Mouse (Mus musculus): ENCODE data around the gene Rhebl1. TPM values are rescaled to one million over a fixed set of nuclear protein-coding genes. Genes with fewer than 3 reads are reported as not detected.

Rhebl1 gene
- total and polyA plus RNA-seq, 3 experiments, result 11.1 to 25.1 (median 17.6) TPM

DNA sequence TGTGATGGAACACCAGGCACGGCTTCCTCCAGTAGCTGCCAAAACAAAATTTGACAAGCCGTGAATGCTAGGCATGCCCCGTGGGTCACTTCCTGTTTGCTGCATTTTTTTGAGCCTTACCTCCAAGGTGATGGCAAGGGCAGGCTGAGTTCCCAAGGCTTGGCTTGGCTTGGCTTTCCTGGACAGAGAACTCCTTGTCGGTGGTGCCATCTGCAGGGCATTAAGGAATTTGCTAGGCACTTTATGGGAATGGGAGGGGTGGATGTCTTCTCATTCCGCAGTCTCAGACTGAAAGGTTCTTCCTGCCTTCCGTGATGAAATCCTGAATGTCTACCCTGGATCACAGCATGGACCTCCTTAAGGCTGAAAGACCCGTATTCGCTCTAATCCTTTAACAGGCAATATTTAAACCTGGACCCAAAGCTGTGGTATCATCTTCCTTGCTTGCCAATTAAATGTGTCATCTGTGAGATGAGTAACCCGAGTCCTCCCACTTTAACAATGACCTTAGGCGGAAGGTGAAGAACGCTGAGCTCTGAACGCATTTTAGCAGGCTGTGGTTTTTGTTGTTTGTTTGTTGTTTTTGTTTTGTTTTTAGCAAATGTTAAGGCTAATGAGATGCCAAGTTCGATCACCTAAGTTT is 34.4 kb upstream of the Rhebl1 start:
- peaks cover 8% of the 10 kb centered on the region for H3K79me2 ChIP-seq (replicated peaks; ENCODE audit: control insufficient read depth, extremely low read depth, insufficient read depth, poor library complexity, severe bottlenecking)
- no peaks in the 10 kb centered on the region for H3K27me3 ChIP-seq (replicated peaks)
- peak overlapping the region; percentile 3; the same call in 1 of the 2 replicates for H3K4me2 ChIP-seq (ENCODE audit: insufficient read depth, low read depth, poor library complexity, severe bottlenecking)
- peak; percentile 71 for DNase-seq (ENCODE audit: extremely low read depth)
- no peak overlapping the region for H3K9ac ChIP-seq (ENCODE audit: insufficient read depth, low read depth)
- in situ Hi-C loops (cut with MboI; ENCODE audit: low pct_ligation_motif_present, low pct_unique_long_range_greater_than_20kb, low sequenced_read_pairs) (loop anchor here (10.0 to 25.0 kb wide), 3 partner anchors 1266 to 1434 kb away; no protein-coding TSS in a partner anchor), dilution Hi-C loops (cut with MboI; ENCODE audit: extremely low pct_ligation_motif_present, extremely low pct_unique_long_range_greater_than_20kb, low sequenced_read_pairs) (no loop called here)
- no peak overlapping the region for H3K27ac ChIP-seq (ENCODE audit: insufficient read depth, low read depth)
- H3K36me3 ChIP-seq (replicated peaks in 1 of 2; ENCODE audit: control insufficient read depth in 1 of 2, insufficient read depth in 1 of 2, low read length in 1 of 2), result peaks cover 15 to 26% of the 10 kb centered on the region in 2 experiments
- no peak for TF ChIP-seq USF1 (IDR thresholded peaks at IDR 0.05; ENCODE audit: low read depth, low read length)
- TF ChIP-seq NELFE (IDR thresholded peaks at IDR 0.05; ENCODE audit: low read depth, low read length), result 0 out of 2 replicates have a peak, but pooled peaks have one; percentile 37
- no peak for TF ChIP-seq POLR2AphosphoS2 (IDR thresholded peaks at IDR 0.05; ENCODE audit: low read depth, low read length)
- TF ChIP-seq ELF1 (IDR thresholded peaks at IDR 0.05; ENCODE audit: low read depth, low read length), result peak; percentile 81
- TF ChIP-seq HCFC1 (IDR thresholded peaks at IDR 0.05; ENCODE audit: low read depth, low read length), result no peak; the same call in 1 of the 2 replicates
- no peak for TF ChIP-seq PAX5 (IDR thresholded peaks at IDR 0.05; ENCODE audit: low read length)
- TF ChIP-seq POLR2A (IDR thresholded peaks at IDR 0.05; ENCODE audit: low read depth, low read length), result no peak
- TF ChIP-seq TBP (conservative IDR thresholded peaks at IDR 0.05; ENCODE audit: low read depth, low read length), result no peak
- no peak for TF ChIP-seq UBTF (IDR thresholded peaks at IDR 0.05; ENCODE audit: low read depth, low read length)
- no peak for TF ChIP-seq ZMIZ1 (IDR thresholded peaks at IDR 0.05; ENCODE audit: low read depth, low read length)
- no peak for TF ChIP-seq E2F4 (IDR thresholded peaks at IDR 0.05; ENCODE audit: insufficient replicate concordance, low read depth, low read length)
- TF ChIP-seq BHLHE40 (IDR thresholded peaks at IDR 0.05; ENCODE audit: low read depth, low read length), result no peak
- no peak for TF ChIP-seq CHD1 (IDR thresholded peaks at IDR 0.05; ENCODE audit: low read depth, low read length)
- no peak for TF ChIP-seq IRF4 (IDR thresholded peaks at IDR 0.05; ENCODE audit: low read depth, low read length)
- TF ChIP-seq ZC3H11A (IDR thresholded peaks at IDR 0.05; ENCODE audit: low read depth, low read length), result peak; percentile 47
- no peak for TF ChIP-seq TCF12 (IDR thresholded peaks at IDR 0.05; ENCODE audit: low read depth, low read length)
- 0 out of 2 replicates have a peak, but pooled peaks have one; percentile 33 for TF ChIP-seq CHD2 (IDR thresholded peaks at IDR 0.05; ENCODE audit: low read length)
- peak; percentile 77 for TF ChIP-seq SMC3 (IDR thresholded peaks at IDR 0.05; ENCODE audit: low read depth, low read length)
- TF ChIP-seq MAX (IDR thresholded peaks at IDR 0.05; ENCODE audit: low read length), result peak; percentile 50; the same call in 1 of the 2 replicates
- TF ChIP-seq SIN3A (IDR thresholded peaks at IDR 0.05; ENCODE audit: low read length), result peak; percentile 67
- no peak for TF ChIP-seq JUN (IDR thresholded peaks at IDR 0.05; ENCODE audit: insufficient read depth, low read depth, low read length)
- TF ChIP-seq KAT2A (IDR thresholded peaks at IDR 0.05; ENCODE audit: insufficient replicate concordance, low read length), result no peak
- TF ChIP-seq RAD21 (IDR thresholded peaks at IDR 0.05; ENCODE audit: low read depth, low read length), result peak; percentile 82
- 0 out of 2 replicates have a peak, but pooled peaks have one; percentile 19 for TF ChIP-seq EP300 (IDR thresholded peaks at IDR 0.05; ENCODE audit: low read length)
- peak; percentile 84 for TF ChIP-seq ZNF384 (IDR thresholded peaks at IDR 0.05; ENCODE audit: low read depth, low read length)
- peak; percentile 73 for TF ChIP-seq MXI1 (IDR thresholded peaks at IDR 0.05; ENCODE audit: low read depth, low read length)
- TF ChIP-seq MEF2A (IDR thresholded peaks at IDR 0.05; ENCODE audit: borderline replicate concordance, low read depth, low read length), result peak; percentile 46; the same call in 1 of the 2 replicates
- TF ChIP-seq MAFK (IDR thresholded peaks at IDR 0.05; ENCODE audit: insufficient replicate concordance, low read length), result 0 out of 2 replicates have a peak, but pooled peaks have one; percentile 14
- no peak for TF ChIP-seq USF2 (conservative IDR thresholded peaks at IDR 0.05; ENCODE audit: low read depth, low read length)
- peak in 1 of 2 experiments; percentile 81; a peak in 3 of 4 replicates for TF ChIP-seq CTCF (conservative IDR thresholded peaks at IDR 0.05 in 1 of 2, IDR thresholded peaks at IDR 0.05 in 1 of 2; ENCODE audit: low read depth in 2 of 2, low read length in 2 of 2)
- peak; percentile 35 for TF ChIP-seq ETS1 (conservative IDR thresholded peaks at IDR 0.05; ENCODE audit: low read depth, low read length)
- TF ChIP-seq NRF1 (IDR thresholded peaks at IDR 0.05; ENCODE audit: low read depth, low read length), result peak; percentile 71
- no peak for TF ChIP-seq JUND (conservative IDR thresholded peaks at IDR 0.05; ENCODE audit: low read depth, low read length)
- no peak for TF ChIP-seq GABPA (IDR thresholded peaks at IDR 0.05; ENCODE audit: insufficient replicate concordance, low read depth, low read length)
- TF ChIP-seq MAZ (IDR thresholded peaks at IDR 0.05; ENCODE audit: low read depth, low read length), result 0 out of 2 replicates have a peak, but pooled peaks have one; percentile 55
- no peak for TF ChIP-seq ZKSCAN1 (IDR thresholded peaks at IDR 0.05; ENCODE audit: borderline replicate concordance, low read depth, low read length)
- 0 out of 2 replicates have a peak, but pooled peaks have one; percentile 42 for TF ChIP-seq RCOR1 (conservative IDR thresholded peaks at IDR 0.05; ENCODE audit: low read depth, low read length)
- TF ChIP-seq MYC (IDR thresholded peaks at IDR 0.05; ENCODE audit: low read depth, low read length), result no peak
- H3K4me1 ChIP-seq (ENCODE audit: control insufficient read depth in 1 of 2, insufficient read depth in 2 of 2), result peaks cover 2 to 28% of the 10 kb centered on the region in 2 experiments
- H3K9me3 ChIP-seq (replicated peaks; ENCODE audit: low read length), result peaks cover 3% of the 10 kb centered on the region
- H3K4me3 ChIP-seq (replicated peaks in 1 of 3; ENCODE audit: low read depth in 2 of 3, low read length in 2 of 3, poor library complexity in 1 of 3), result no peak overlapping the region
